Mouse (Mus musculus): ENCODE measurements around the gene Serpinb2. TPM values are rescaled to one million over a fixed set of nuclear protein-coding genes. Genes with fewer than 3 reads are reported as not detected.

Serpinb2 gene
- total RNA-seq, 2 experiments from 2014 or later: 0.57 to 0.78 TPM

DNA sequence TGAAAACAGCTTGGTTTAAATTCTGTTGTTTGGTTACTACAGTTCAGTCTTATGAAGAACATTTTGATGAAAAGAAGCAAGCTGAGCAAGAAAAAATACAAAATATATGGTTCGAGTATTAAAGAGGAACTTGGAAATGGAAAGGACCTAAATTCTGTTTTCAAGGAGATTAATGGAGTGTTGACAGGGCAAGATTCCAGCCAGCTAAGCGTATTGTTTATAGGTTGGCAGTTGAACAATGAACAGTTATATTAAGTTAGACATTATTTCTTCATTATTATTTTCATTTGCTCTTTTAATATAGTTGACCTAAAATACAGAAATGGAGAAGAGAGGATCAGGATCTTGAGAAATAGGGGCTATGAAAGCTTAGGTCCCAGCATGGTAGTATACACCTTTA lies 64.9 kb downstream of the Serpinb2 start:
- no peak for DNase-seq
- intact Hi-C loops (cut with DNase I): no loop called here

DNA sequence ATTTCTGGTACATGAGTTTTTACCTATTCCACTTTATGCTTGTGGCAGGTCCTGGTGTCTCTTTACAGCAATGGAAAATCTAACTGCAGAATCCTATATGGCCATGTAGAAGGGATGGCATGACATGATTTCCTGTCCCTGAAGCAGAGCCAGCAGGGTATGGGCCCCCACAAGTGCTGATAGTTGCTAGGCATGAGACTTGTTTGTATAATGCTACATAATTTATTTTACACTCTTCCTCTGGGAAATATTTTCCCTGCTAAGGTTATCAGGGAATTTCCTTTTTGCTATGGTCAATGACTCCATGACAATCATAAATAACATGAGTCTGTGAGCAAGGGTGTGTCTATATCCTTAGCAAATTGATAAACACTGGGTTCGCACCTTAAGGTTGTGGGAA lies 66.3 kb downstream of the Serpinb2 start:
- intact Hi-C loops (cut with DNase I): no loop called here
- DNase-seq: no peak

DNA sequence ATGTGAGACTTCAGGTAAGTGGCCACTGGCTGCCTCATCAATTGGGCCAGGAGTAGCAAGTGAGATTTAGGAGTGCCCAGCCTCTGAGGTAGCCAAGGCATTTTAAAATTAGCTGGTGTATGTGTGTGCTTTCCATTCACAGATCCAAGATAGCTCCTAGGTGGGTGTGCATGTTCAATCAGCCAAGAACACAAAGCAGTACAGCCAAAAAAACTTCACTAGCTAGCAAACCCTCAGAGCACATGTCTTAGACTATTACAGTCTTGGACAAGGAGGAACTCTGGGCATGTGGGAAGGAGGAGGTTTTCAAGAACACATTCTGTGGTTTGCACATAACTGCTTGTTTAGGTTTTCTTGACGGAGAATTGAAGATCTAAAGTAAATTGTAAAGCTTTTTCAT lies 70.0 kb downstream of the Serpinb2 start:
- no peak for DNase-seq
- intact Hi-C loops (cut with DNase I): no loop called here

DNA sequence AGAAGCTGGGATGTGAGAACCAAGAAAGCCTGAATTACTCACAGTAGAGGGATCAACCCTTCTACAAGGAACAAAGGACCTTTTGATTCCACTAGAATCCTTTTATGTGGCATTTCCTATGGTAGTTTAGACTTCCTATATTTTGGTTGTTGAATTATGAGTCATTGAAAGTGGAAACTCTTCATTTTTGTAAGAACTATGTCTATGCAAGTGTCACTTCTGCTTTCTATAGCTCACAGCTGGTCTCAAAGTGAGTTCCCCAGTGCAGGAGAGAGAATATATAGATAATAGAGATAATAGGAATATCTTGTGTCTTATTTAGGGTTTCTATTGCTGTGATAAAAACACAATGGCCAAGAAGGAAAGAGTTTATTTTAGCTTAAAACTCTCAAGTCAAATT lies 71.7 kb downstream of the Serpinb2 start:
- no peak for DNase-seq
- intact Hi-C loops (cut with DNase I): no loop called here

DNA sequence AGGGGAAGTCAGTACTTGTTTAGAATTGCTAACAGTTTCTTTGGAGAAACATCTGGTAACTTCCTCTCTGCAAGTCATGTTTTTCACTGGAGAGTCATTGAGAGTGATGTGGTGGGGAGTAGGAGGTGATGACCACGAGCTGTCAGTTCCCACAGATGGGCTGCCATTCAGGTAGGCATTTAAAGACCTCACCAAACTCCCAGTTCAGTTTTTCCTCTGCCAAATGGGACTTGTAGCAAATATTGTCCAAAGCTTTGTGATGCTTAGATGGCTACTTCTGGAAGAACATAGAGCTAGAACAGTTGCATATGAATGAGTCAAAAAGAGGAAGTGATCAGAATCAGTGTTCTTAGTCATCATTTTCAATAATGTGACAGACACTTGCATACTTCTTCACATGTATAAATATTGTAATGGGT lies 72.7 kb downstream of the Serpinb2 start:
- no peak for DNase-seq

DNA sequence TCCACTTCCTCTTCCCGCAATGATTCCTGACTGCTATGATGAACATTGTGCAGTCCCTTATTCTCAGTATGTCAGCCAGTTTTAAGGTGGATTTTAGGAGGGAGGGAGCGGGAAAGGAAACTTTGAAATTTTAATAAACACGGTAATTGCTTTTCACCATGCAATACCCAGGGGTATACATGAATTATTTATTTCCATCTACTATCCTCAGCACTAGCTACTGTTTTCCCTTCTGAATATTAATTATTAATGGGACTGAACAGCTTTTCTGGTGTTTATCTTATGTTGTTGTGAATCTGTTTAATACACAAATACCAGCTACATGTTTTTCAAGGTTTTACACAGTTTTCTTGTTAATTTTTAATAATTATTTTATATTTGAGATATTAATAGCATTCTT lies 73.7 kb downstream of the Serpinb2 start:
- intact Hi-C loops (cut with DNase I): no loop called here
- no peak for DNase-seq

More for the DNA sequence above, 72.7 kb downstream of the Serpinb2 start:
- intact Hi-C loops (cut with DNase I): no loop called here

Other genes with a start within 250 kb of the Serpinb2 start
- gene Serpinb3b, start 233.1 kb upstream of the Serpinb2 start, total RNA-seq (2021): not detected
- gene Serpinb3c, start 233.1 kb upstream of the Serpinb2 start, total RNA-seq (2021): not detected
- not detected for gene Serpinb11, start 150.2 kb upstream of the Serpinb2 start, total RNA-seq (2021)
- not detected for gene Serpinb7, start 111.8 kb upstream of the Serpinb2 start, total RNA-seq (2021)
- 1 to 10 TPM; 2.6 to 3.1 TPM for gene Serpinb8, start 78.6 kb downstream of the Serpinb2 start, total RNA-seq (2021)